16 mouse cellular contexts compared by ENCODE assay signal in genomic region chr6:85763127-85764070, GRCm38 (mm10). TPM values are rescaled to one million over a fixed set of nuclear protein-coding genes. Genes with fewer than 3 reads are reported as not detected.
DNase-seq lines count a peak whose midpoint lies in the region; ATAC-seq and TF ChIP-seq lines count a peak whose summit lies in the region.
"Not testable (repeated sequence)": the region's sequence is repeated elsewhere in the genome, so short reads cannot be mapped to it uniquely, and the experiment has no call there.
"Had no signal": no experiment of that assay in that cellular context is flagged by ENCODE, and none has a peak within 500 bp of the region (broad histone marks: within the 10 kb centered on the region; RNA-seq: fewer than 3 reads in every experiment).

No protein-coding gene starts in this region.

- peak; percentile 89 for ATAC-seq in frontal cortex, adult (ENCODE audit: low TSS enrichment)
- peak; percentile 12; the same call in 1 of the 2 replicates for ATAC-seq in limb, embryonic 14.5 days (ENCODE audit: low FRiP score, low read depth)

- not testable (repeated sequence) for H3K4me1 ChIP-seq in kidney, adult 2 months (ENCODE audit: control insufficient read depth, insufficient read depth, low read length); limb, embryonic 14.5 days (ENCODE audit: control insufficient read depth, insufficient read depth, low read length)

- 53% methylated on average over 6 of the region's 6 CpGs for WGBS in kidney, adult 2 months
- 68% methylated on average over 4 of the region's 6 CpGs for WGBS in limb, embryonic 14.5 days

- not testable (repeated sequence) for H3K9ac ChIP-seq in limb, embryonic 14.5 days (ENCODE audit: low read depth, low read length, severe bottlenecking)

- not testable (repeated sequence) for TF ChIP-seq CTCF in kidney, adult 2 months (conservative IDR thresholded peaks at IDR 0.05; ENCODE audit: insufficient read depth, insufficient read length, low read depth, low read length)

- H3K4me3 ChIP-seq in kidney, adult 2 months (ENCODE audit: insufficient read depth, low read depth, low read length); limb, embryonic 14.5 days (replicated peaks; ENCODE audit: low read length): not testable (repeated sequence)

- H3K4me2 ChIP-seq in limb, embryonic 14.5 days (replicated peaks; ENCODE audit: low read depth, low read length, severe bottlenecking): not testable (repeated sequence)

- H3K27ac ChIP-seq in kidney, adult 2 months (ENCODE audit: insufficient read depth, low read depth, low read length): peak overlapping the region; percentile 38; the same call in 1 of the 2 replicates
- not testable (repeated sequence) for H3K27ac ChIP-seq in limb, embryonic 14.5 days (replicated peaks; ENCODE audit: low read depth, low read length)

- not testable (repeated sequence) for H3K36me3 ChIP-seq in kidney, adult 2 months (ENCODE audit: control insufficient read depth, insufficient read depth, low read length); limb, embryonic 14.5 days (ENCODE audit: control insufficient read depth, insufficient read depth, low read length)

- not testable (repeated sequence) for TF ChIP-seq POLR2A in kidney, adult 2 months (IDR thresholded peaks at IDR 0.05; ENCODE audit: low read depth, low read length); limb, embryonic 14.5 days (IDR thresholded peaks at IDR 0.05; ENCODE audit: borderline replicate concordance, extremely low read depth, insufficient read depth, insufficient read length)

- not testable (repeated sequence) for H3K9me3 ChIP-seq in limb, embryonic 14.5 days (ENCODE audit: control insufficient read depth, low read length)

- H3K27me3 ChIP-seq in kidney, adult 2 months (replicated peaks; ENCODE audit: control insufficient read depth, insufficient read depth, low read length); limb, embryonic 14.5 days (ENCODE audit: control insufficient read depth, insufficient read depth, low read length): not testable (repeated sequence)

- DNase-seq in brain, adult 2 months (ENCODE audit: low read depth, low spot score): peak; percentile 1
- DNase-seq in cerebellum, adult 11-12 months: peak; percentile 17
- DNase-seq in cerebellum, adult 9-10 months: peak; percentile 26
- DNase-seq in kidney, adult 11 months: peak; percentile 53
- DNase-seq in kidney, adult 2 months: peak; percentile 57
- DNase-seq in limb, embryonic 14.5 days (ENCODE audit: low spot score): not testable (repeated sequence)

RNA-seq across cellular contexts. Expression of gene Nat8f3, which starts 2.2 kb away (rescaled TPM):
- 43.5 and 54.4 TPM in 2 replicates for polyA plus RNA-seq in kidney, adult 2 months (2012; rRNA removed)
- 0.08 TPM in 1 of 2 replicates, not detected in the other for polyA plus RNA-seq in limb, embryonic 14.5 days (2012; rRNA removed)
- not detected in 2 replicates for polyA plus RNA-seq in limb, embryonic 14.5 days (2014; fragmentation: Nextera tagmentation; extraction: Ambion mirVana)
- polyA plus RNA-seq: brain, embryonic 14.5 days; C2C12; embryonic facial prominence, embryonic 14.5 days had no signal

RNA-seq across cellular contexts. Expression of gene Nat8f7, which starts 50.4 kb away (rescaled TPM):
- 228 and 241 TPM in 2 replicates for polyA plus RNA-seq in kidney, adult 2 months (2012; rRNA removed)
- 0.04 and 0.15 TPM in 2 replicates for polyA plus RNA-seq in limb, embryonic 14.5 days (2012; rRNA removed)
- polyA plus RNA-seq in limb, embryonic 14.5 days (2014; fragmentation: Nextera tagmentation; extraction: Ambion mirVana): not detected in 2 replicates
- polyA plus RNA-seq: brain, embryonic 14.5 days; C2C12; embryonic facial prominence, embryonic 10.5 days; embryonic facial prominence, embryonic 12.5 days; embryonic facial prominence, embryonic 14.5 days; forebrain, embryonic 11.5 days; forebrain, embryonic 13.5 days; forebrain, embryonic 15.5 days had no signal

RNA-seq across cellular contexts. Expression of gene Nat8f6, which starts 57.4 kb away (rescaled TPM):
- 214 and 260 TPM in 2 replicates for polyA plus RNA-seq in kidney, adult 2 months (2012; rRNA removed)
- polyA plus RNA-seq in limb, embryonic 14.5 days (2012; rRNA removed): 0.08 and 0.10 TPM in 2 replicates
- not detected in 2 replicates for polyA plus RNA-seq in limb, embryonic 14.5 days (2014; fragmentation: Nextera tagmentation; extraction: Ambion mirVana)
- polyA plus RNA-seq: brain, embryonic 14.5 days; C2C12; embryonic facial prominence, embryonic 10.5 days; embryonic facial prominence, embryonic 12.5 days; embryonic facial prominence, embryonic 14.5 days; forebrain, embryonic 11.5 days; forebrain, embryonic 13.5 days; forebrain, embryonic 15.5 days; forebrain, postnatal 0 days had no signal

RNA-seq across cellular contexts. Expression of gene Nat8f5, which starts 57.4 kb away (rescaled TPM):
- polyA plus RNA-seq in kidney, adult 2 months (2012; rRNA removed): 29.0 and 32.2 TPM in 2 replicates
- 0.18 TPM in 1 of 2 replicates, not detected in the other for polyA plus RNA-seq in limb, embryonic 14.5 days (2012; rRNA removed)
- not detected in 2 replicates for polyA plus RNA-seq in limb, embryonic 14.5 days (2014; fragmentation: Nextera tagmentation; extraction: Ambion mirVana)
- polyA plus RNA-seq: brain, embryonic 14.5 days; C2C12; embryonic facial prominence, embryonic 10.5 days; embryonic facial prominence, embryonic 12.5 days; embryonic facial prominence, embryonic 14.5 days; forebrain, embryonic 11.5 days; forebrain, embryonic 13.5 days; forebrain, embryonic 15.5 days had no signal

Comparison
In these comparisons a context has a peak if more than half of its experiments do, and no peak if none do; other contexts are left out.
1. RNA of gene Nat8f3, which starts 2.2 kb away (polyA plus RNA-seq): 43.5 to 54.4 TPM in kidney, adult 2 months; 0.08 TPM in limb, embryonic 14.5 days; every median in the first group is over 10 times any median in the second.
2. RNA of gene Nat8f7, which starts 50.4 kb away (polyA plus RNA-seq): 228 to 241 TPM in kidney, adult 2 months; 0.04 to 0.15 TPM in limb, embryonic 14.5 days; every median in the first group is over 100 times any median in the second.
3. RNA of gene Nat8f6, which starts 57.4 kb away (polyA plus RNA-seq): 214 to 260 TPM in kidney, adult 2 months; 0.08 to 0.10 TPM in limb, embryonic 14.5 days; every median in the first group is over 100 times any median in the second.